Mouse (Mus musculus): Measurements from ENCODE around the gene Parp14. TPM values are rescaled to one million over a fixed set of nuclear protein-coding genes. Genes with fewer than 3 reads are reported as not detected.

Gene Parp14
- polyA plus RNA-seq, 1 experiment from 2014 or later, result 8.7 TPM

GRCm38 (mm10) chr16:35788330-35788729, 83.0 kb downstream of the Parp14 start:
- ChIA-PET POLR2A (no interaction called here), CTCF (interaction anchor here (2.0 kb wide), 1 partner anchor 29 kb away, joined by 5 read pairs; no protein-coding TSS in a partner anchor)
- in situ Hi-C loops (cut with MboI; ENCODE audit: low pct_unique_long_range_greater_than_20kb), result no loop called here
- no peaks in the 10 kb centered on the region for H3K27me3 ChIP-seq
- no peak for TF ChIP-seq CTCF (IDR thresholded peaks at IDR 0.05)
- DNase-seq (ENCODE audit: low read depth, low spot score), result no peak
- no peak for ATAC-seq

GRCm38 (mm10) chr16:35787568-35788189, 83.7 kb downstream of the Parp14 start:
- no peak for DNase-seq (ENCODE audit: low read depth, low spot score)
- in situ Hi-C loops (cut with MboI; ENCODE audit: low pct_unique_long_range_greater_than_20kb), result no loop called here
- POLR2A ChIA-PET, result no interaction called here
- CTCF ChIA-PET, result interaction anchor here (2.0 kb wide), 1 partner anchor 29 kb away, joined by 5 read pairs; no protein-coding TSS in a partner anchor
- no peak for ATAC-seq
- no peaks in the 10 kb centered on the region for H3K27me3 ChIP-seq
- no peak for TF ChIP-seq CTCF (IDR thresholded peaks at IDR 0.05)

GRCm38 (mm10) chr16:35787163-35787562, 84.2 kb downstream of the Parp14 start:
- ChIA-PET POLR2A (no interaction called here), CTCF (no interaction called here)
- DNase-seq (ENCODE audit: low read depth, low spot score) (no peak), ATAC-seq (no peak)
- H3K27me3 ChIP-seq, result no peaks in the 10 kb centered on the region
- in situ Hi-C loops (cut with MboI; ENCODE audit: low pct_unique_long_range_greater_than_20kb), result no loop called here
- no peak for TF ChIP-seq CTCF (IDR thresholded peaks at IDR 0.05)

GRCm38 (mm10) chr16:35784134-35784725, 87.1 kb downstream of the Parp14 start:
- ATAC-seq, result no peak
- H3K27me3 ChIP-seq, result no peaks in the 10 kb centered on the region
- in situ Hi-C loops (cut with MboI; ENCODE audit: low pct_unique_long_range_greater_than_20kb), result no loop called here
- DNase-seq (ENCODE audit: low read depth, low spot score), result no peak
- TF ChIP-seq CTCF (IDR thresholded peaks at IDR 0.05), result no peak
- ChIA-PET CTCF (interaction anchor here (1.1 kb wide), 1 partner anchor 41 kb away, joined by 4 read pairs; no protein-coding TSS in a partner anchor), POLR2A (no interaction called here)

GRCm38 (mm10) chr16:35783207-35783573, 88.2 kb downstream of the Parp14 start:
- DNase-seq (ENCODE audit: low read depth, low spot score) (no peak), ATAC-seq (no peak)
- ChIA-PET POLR2A (interaction anchor here (1.3 kb wide), 1 partner anchor 9 kb away, joined by 3 read pairs; no protein-coding TSS in a partner anchor), CTCF (interaction anchor here (1.0 kb wide), 1 partner anchor 25 kb away, joined by 4 read pairs; no protein-coding TSS in a partner anchor)
- in situ Hi-C loops (cut with MboI; ENCODE audit: low pct_unique_long_range_greater_than_20kb), result no loop called here
- no peak for TF ChIP-seq CTCF (IDR thresholded peaks at IDR 0.05)
- H3K27me3 ChIP-seq, result no peaks in the 10 kb centered on the region

Other genes with a start within 250 kb of the Parp14 start
- gene Dirc2, start 102.2 kb downstream of the Parp14 start, polyA plus RNA-seq (2021), result 48.9 TPM
- 14.2 TPM for gene Hspbap1, start 101.2 kb downstream of the Parp14 start, polyA plus RNA-seq (2021)
- gene Parp9, start 66.9 kb upstream of the Parp14 start, polyA plus RNA-seq (2021), result 21.2 TPM
- 8.2 TPM for gene Dtx3l, start 67.6 kb upstream of the Parp14 start, polyA plus RNA-seq (2021)
- gene Kpna1, start 107.2 kb upstream of the Parp14 start, polyA plus RNA-seq (2021), result 28.6 TPM
- gene Wdr5b, start 169.6 kb upstream of the Parp14 start, polyA plus RNA-seq (2021), result 1.9 TPM
- 285 TPM for gene Fam162a, start 200.1 kb upstream of the Parp14 start, polyA plus RNA-seq (2021)
- 90.6 TPM for gene Ccdc58, start 200.1 kb upstream of the Parp14 start, polyA plus RNA-seq (2021)

All from Patski (cell line).